Mouse (Mus musculus) MEL (cell line): ENCODE data around the gene Grb2. TPM values are rescaled to one million over a fixed set of nuclear protein-coding genes. Genes with fewer than 3 reads are reported as not detected.

ENCODE experiments used
- DNase-seq: peaks from one replicate; pipeline ENCODE4 v3.0.0; 2011; ENCODE audit warnings: low read depth, low spot score
- H3K27ac ChIP-seq: 2 replicates; pipeline ENCODE4 v1.5.1; 2012; ENCODE audit warnings: low read depth, mild to moderate bottlenecking, control low read depth, low read length, moderate library complexity; ENCODE audit not compliant: control insufficient read depth
- H3K27me3 ChIP-seq, 2 experiments: fragments of 150-350 bp in 1 of 2; sonication (generic) in 1 of 2; 2 replicates each; pipeline ENCODE4 v1.6.1; 2012; ENCODE audit warnings: low read length in 2 of 2, mild to moderate bottlenecking in 2 of 2, improper control_type of control experiment in 1 of 2, moderate library complexity in 1 of 2; ENCODE audit not compliant: insufficient read depth in 2 of 2, control insufficient read depth in 1 of 2
- H3K36me3 ChIP-seq, 2 experiments: 2 replicates each; pipeline ENCODE4 v1.6.1; 2012 to 2014; ENCODE audit warnings: low read length in 2 of 2, improper control_type of control experiment in 1 of 2, inconsistent platforms in 1 of 2, mild to moderate bottlenecking in 1 of 2; ENCODE audit not compliant: insufficient read depth in 2 of 2, control insufficient read depth in 1 of 2
- H3K4me1 ChIP-seq, 2 experiments: fragments of 150-350 bp in 1 of 2; sonication (generic) in 1 of 2; 2 replicates each; pipeline ENCODE4 v1.6.1; 2012; ENCODE audit warnings: low read length in 2 of 2, improper control_type of control experiment in 1 of 2, mild to moderate bottlenecking in 1 of 2; ENCODE audit not compliant: insufficient read depth in 2 of 2, control insufficient read depth in 1 of 2
- H3K4me3 ChIP-seq, 2 experiments: fragments of 150-350 bp in 1 of 2; sonication (generic) in 1 of 2; 2 replicates each; pipeline ENCODE4 v1.5.1; 2012; ENCODE audit warnings: low read depth in 2 of 2, low read length in 2 of 2, mild to moderate bottlenecking in 2 of 2, moderate library complexity in 2 of 2, control low read depth in 1 of 2, improper control_type of control experiment in 1 of 2; ENCODE audit not compliant: control insufficient read depth in 1 of 2, insufficient read depth in 1 of 2
- H3K79me2 ChIP-seq: 2 replicates; pipeline ENCODE4 v1.6.1; 2012; ENCODE audit warnings: mild to moderate bottlenecking, low read length, moderate library complexity; ENCODE audit not compliant: control insufficient read depth, poor library complexity, insufficient read depth
- H3K9ac ChIP-seq: 2 replicates; pipeline ENCODE4 v1.6.1; 2012; ENCODE audit warnings: low read depth, mild to moderate bottlenecking, control low read depth, low read length, moderate library complexity; ENCODE audit not compliant: control insufficient read depth, poor library complexity, severe bottlenecking
- H3K9me3 ChIP-seq: fragments of 150-350 bp; sonication (generic); replicated peaks from 2 replicates; pipeline ENCODE4 v1.6.1; 2012; ENCODE audit warnings: mild to moderate bottlenecking, low read length, improper control_type of control experiment, moderate library complexity; ENCODE audit not compliant: insufficient read depth
- HCFC1 ChIP-seq: IDR thresholded peaks from 2 replicates; pipeline ENCODE4 v1.6.1; 2012; ENCODE audit warnings: low read depth, mild to moderate bottlenecking, inconsistent platforms, low read length, improper control_type of control experiment, moderate library complexity
- KAT2A ChIP-seq: conservative IDR thresholded peaks from 2 replicates; pipeline ENCODE4 v1.6.1; 2012; ENCODE audit warnings: low read depth, low read length, improper control_type of control experiment, inconsistent platforms
- NELFE ChIP-seq: IDR thresholded peaks from 2 replicates; pipeline ENCODE4 v1.6.1; 2011; ENCODE audit warnings: low read depth, low read length, improper control_type of control experiment
- POLR2A ChIP-seq, 2 experiments: IDR thresholded peaks; 2 replicates each; pipeline ENCODE4 v1.6.1; 2011 to 2012; ENCODE audit warnings: low read length in 2 of 2, mild to moderate bottlenecking in 2 of 2, control low read depth in 1 of 2, improper control_type of control experiment in 1 of 2, low read depth in 1 of 2, moderate library complexity in 1 of 2; ENCODE audit not compliant: control insufficient read depth in 1 of 2, insufficient read depth in 1 of 2, poor library complexity in 1 of 2
- POLR2AphosphoS5 ChIP-seq: IDR thresholded peaks from 2 replicates; pipeline ENCODE4 v1.6.1; 2012; ENCODE audit warnings: low read depth, borderline replicate concordance, mild to moderate bottlenecking, inconsistent platforms, low read length, moderate library complexity, mixed read lengths
- TCF12 ChIP-seq: IDR thresholded peaks from 2 replicates; pipeline ENCODE4 v1.6.1; 2014; ENCODE audit warnings: low read depth, mild to moderate bottlenecking, inconsistent platforms, low read length, improper control_type of control experiment, moderate library complexity
- UBTF ChIP-seq: IDR thresholded peaks from 2 replicates; pipeline ENCODE4 v1.6.1; 2012; ENCODE audit warnings: low read depth, mild to moderate bottlenecking, inconsistent platforms, low read length, improper control_type of control experiment, moderate library complexity, borderline replicate concordance; ENCODE audit not compliant: insufficient read depth
- USF2 ChIP-seq, 2 experiments: IDR thresholded peaks; 2 replicates each; pipeline ENCODE4 v1.6.1; 2011 to 2012; ENCODE audit warnings: improper control_type of control experiment in 2 of 2, low read length in 2 of 2, borderline replicate concordance in 1 of 2, inconsistent platforms in 1 of 2, low read depth in 1 of 2, mild to moderate bottlenecking in 1 of 2; ENCODE audit not compliant: insufficient read depth in 1 of 2
- ZNF384 ChIP-seq: IDR thresholded peaks from 2 replicates; pipeline ENCODE4 v1.6.1; 2012; ENCODE audit warnings: low read depth, mild to moderate bottlenecking, inconsistent platforms, low read length, improper control_type of control experiment
- polyA plus RNA-seq, 2 experiments: library from polyadenylated mRNA; stranded (reverse) in 1 of 2; unstranded in 1 of 2; fragments of >175 nt in 1 of 2; fragments of >200 nt in 1 of 2; gene quantifications; 2 replicates each; pipeline versions ENCODE4 v1.2.1 to v1.2.4; 2012; ENCODE audit warnings: low replicate concordance in 2 of 2, low read depth in 1 of 2; ENCODE audit not compliant: insufficient read length in 2 of 2, insufficient read depth in 1 of 2, missing spikeins in 1 of 2
- total RNA-seq: library from RNA; depleted of rRNA; stranded (reverse); fragments of 300-350 nt; gene quantifications from 2 replicates; pipeline ENCODE4 v1.2.3, GENCODE M21; 2012

Grb2 gene
- total and polyA plus RNA-seq, 3 experiments: 75.3 to 261 TPM; not detected in 1

DNA sequence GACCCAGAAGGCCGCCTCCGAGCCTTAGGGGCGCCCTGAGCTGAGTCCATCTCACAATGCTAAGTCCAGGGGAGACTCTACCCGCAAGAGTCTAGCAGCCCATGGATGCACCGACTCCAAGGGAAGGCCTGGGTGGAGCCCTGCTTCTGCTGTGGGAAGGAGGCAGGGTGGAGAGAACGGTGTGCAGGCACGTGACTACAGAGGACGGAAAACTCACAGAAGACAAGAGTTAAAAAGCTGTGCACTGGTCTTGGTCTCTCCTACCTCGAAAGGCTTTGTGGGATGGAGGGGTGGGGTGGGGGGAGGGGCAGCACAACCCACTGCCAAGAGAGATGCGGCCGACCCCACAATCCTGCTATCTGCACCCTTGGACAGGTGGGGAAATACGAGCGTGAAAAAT lies 64.1 kb downstream of the Grb2 start:
- Histone ChIP-seq H3K4me3 (no peak overlapping the region), H3K4me1 (peaks cover 11 to 34% of the 10 kb centered on the region in 2 experiments), H3K27me3 (no peaks in the 10 kb centered on the region), H3K79me2 (no peaks in the 10 kb centered on the region), H3K9me3 (no peaks in the 10 kb centered on the region), H3K36me3 (peaks cover 10 to 32% of the 10 kb centered on the region in 2 experiments), H3K9ac (no peak overlapping the region), H3K27ac (no peak overlapping the region)
- TF ChIP-seq POLR2A (IDR thresholded peaks at IDR 0.05; ENCODE audit: control insufficient read depth in 1 of 2, insufficient read depth in 1 of 2, low read depth in 1 of 2, low read length in 2 of 2, poor library complexity in 1 of 2): peak in 1 of 2 experiments; percentile 10; a peak in 1 of 4 replicates
- TF ChIP-seq HCFC1: no peak
- no peak for TF ChIP-seq TCF12
- DNase-seq: no peak

DNA sequence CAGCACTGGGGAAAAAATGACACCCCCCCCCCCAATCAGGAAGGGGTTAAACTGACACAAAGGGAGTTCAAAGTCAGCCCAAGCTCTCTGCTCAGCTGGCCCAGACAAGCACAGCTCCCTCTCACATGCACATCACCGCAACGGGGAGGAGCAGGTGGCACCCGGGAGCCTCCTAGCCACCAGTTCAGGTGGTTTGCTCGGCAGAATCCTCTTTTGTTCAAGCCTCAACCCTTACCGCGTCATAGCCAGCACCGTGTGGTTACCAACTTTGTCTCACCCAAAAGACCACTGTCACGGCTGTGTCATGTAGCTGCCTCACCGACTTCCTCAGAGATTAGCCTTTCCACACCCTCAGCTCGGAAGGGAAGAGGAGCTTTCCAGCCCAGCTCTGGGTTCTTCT lies 65.1 kb downstream of the Grb2 start:
- Histone ChIP-seq H3K27me3 (no peaks in the 10 kb centered on the region), H3K79me2 (no peaks in the 10 kb centered on the region), H3K9ac (no peak overlapping the region), H3K9me3 (no peaks in the 10 kb centered on the region), H3K4me3 (no peak overlapping the region), H3K4me1 (peaks cover 16 to 38% of the 10 kb centered on the region in 2 experiments), H3K36me3 (peaks cover 7 to 35% of the 10 kb centered on the region in 2 experiments), H3K27ac (no peak overlapping the region)
- TF ChIP-seq UBTF (no peak), KAT2A (no peak)
- peak; percentile 55 for DNase-seq

DNA sequence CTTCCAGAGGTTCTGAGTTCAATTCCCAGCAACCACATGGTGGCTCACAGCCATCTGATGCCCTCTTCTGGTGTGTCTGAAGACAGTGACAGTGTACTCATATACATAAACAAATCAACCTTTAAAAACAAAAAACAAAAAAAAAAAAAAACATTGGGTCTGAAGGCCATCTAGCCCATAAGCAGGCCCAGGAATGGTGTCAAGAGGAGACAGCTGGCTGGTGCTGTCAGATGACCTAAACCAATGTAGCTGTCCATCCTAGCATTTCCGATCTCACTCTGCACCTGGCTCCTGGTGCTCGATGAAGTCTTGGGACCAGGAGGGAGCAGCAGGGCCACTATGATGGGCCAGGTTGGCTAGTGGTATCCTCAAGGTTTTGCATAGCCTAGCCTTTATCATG lies 65.7 kb downstream of the Grb2 start:
- Histone ChIP-seq H3K36me3 (peaks cover 7 to 35% of the 10 kb centered on the region in 2 experiments), H3K9ac (no peak overlapping the region), H3K4me1 (peaks cover 16 to 38% of the 10 kb centered on the region in 2 experiments), H3K4me3 (no peak overlapping the region), H3K79me2 (no peaks in the 10 kb centered on the region), H3K9me3 (no peaks in the 10 kb centered on the region), H3K27ac (no peak overlapping the region; the same call in 1 of the 2 replicates), H3K27me3 (no peaks in the 10 kb centered on the region)
- DNase-seq: no peak
- TF ChIP-seq POLR2AphosphoS5 (no peak), ZNF384 (0 out of 2 replicates have a peak, but pooled peaks have one; percentile 17), USF2 (IDR thresholded peaks at IDR 0.05; ENCODE audit: borderline replicate concordance in 1 of 2, insufficient read depth in 1 of 2, low read depth in 1 of 2, low read length in 2 of 2) (no peak), NELFE (no peak), POLR2A (IDR thresholded peaks at IDR 0.05; ENCODE audit: control insufficient read depth in 1 of 2, insufficient read depth in 1 of 2, low read depth in 1 of 2, low read length in 2 of 2, poor library complexity in 1 of 2) (no peak)
